Mouse (Mus musculus) embryonic fibroblast, embryonic 13.5 days (primary cell): ENCODE results near the gene Cib1.

Source experiments
- CTCF ChIP-seq: IDR thresholded peaks from 2 replicates; pipeline ENCODE4 v1.5.1; 2011; ENCODE audit warnings: mild to moderate bottlenecking, control low read depth, low read length, moderate library complexity, borderline replicate concordance; ENCODE audit not compliant: insufficient read depth
- POLR2A ChIP-seq: IDR thresholded peaks from 2 replicates; pipeline ENCODE4 v1.6.1; 2011; ENCODE audit warnings: low read depth, mild to moderate bottlenecking, control low read depth, low read length, moderate library complexity

DNA sequence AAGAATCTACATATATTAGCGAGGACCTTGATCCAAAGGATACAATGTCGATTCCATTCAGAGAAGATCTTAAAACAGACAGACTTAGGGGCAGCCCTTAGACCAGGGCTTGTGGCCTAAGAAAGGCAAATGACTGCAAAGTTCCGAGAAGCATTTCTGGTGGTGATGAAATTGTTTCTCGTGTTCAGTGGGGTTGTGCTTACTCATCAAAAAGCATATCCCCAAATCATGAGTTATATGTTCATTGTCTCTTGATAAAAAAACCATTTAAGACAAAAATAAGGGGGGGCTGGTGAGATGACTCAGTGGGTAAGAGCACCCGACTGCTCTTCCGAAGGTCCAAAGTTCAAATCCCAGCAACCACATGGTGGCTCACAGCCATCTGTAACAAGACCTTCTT lies 53.3 kb downstream of the Cib1 start:
- no peak for TF ChIP-seq POLR2A
- TF ChIP-seq CTCF: no peak
